Mouse (Mus musculus) hematopoietic stem cell, adult 5-6 weeks (primary cell): ENCODE measurements around the gene AW551984. TPM values are rescaled to one million over a fixed set of nuclear protein-coding genes. Genes with fewer than 3 reads are reported as not detected.

Source experiments
- ATAC-seq, 2 experiments: fragments of 125-278 bp in 1 of 2; replicated peaks in 1 of 2; 2 replicates each; pipeline ENCODE4 v1.8.0; 2016 to 2017; ENCODE audit warnings: inconsistent platforms in 2 of 2, mild to moderate bottlenecking in 2 of 2, moderate number of reproducible peaks in 2 of 2, low read depth in 1 of 2, moderate TSS enrichment in 1 of 2; ENCODE audit not compliant: low FRiP score in 2 of 2, poor library complexity in 2 of 2, severe bottlenecking in 2 of 2, insufficient read depth in 1 of 2, low TSS enrichment in 1 of 2
- total RNA-seq: library from RNA; stranded (forward); fragments of 172-1452, 232-1000 nt; gene quantifications from 2 replicates; pipeline ENCODE4 v1.2.3, GENCODE M21; 2017

AW551984 gene
- total RNA-seq, 1 experiment from 2014 or later: not detected

- no peak for ATAC-seq
These were observed 50.3 kb downstream of the AW551984 start, which contains the start of gene Olfr958 for GRCm38 (mm10) chr9:39553946-39554345. TSS of gene Olfr958 (minus strand) at chr9:39554054.

- no peak for ATAC-seq
These were observed 53.4 kb downstream of the AW551984 start for GRCm38 (mm10) chr9:39550806-39551205.

Other genes with a start within 250 kb of the AW551984 start
- gene Olfr951, start 217.0 kb downstream of the AW551984 start, total RNA-seq: not detected in 2 replicates
- gene Olfr952, start 177.3 kb downstream of the AW551984 start, total RNA-seq: not detected in 2 replicates
- not detected in 2 replicates for gene Olfr954, start 147.7 kb downstream of the AW551984 start, total RNA-seq
- not detected in 2 replicates for gene Olfr955, start 132.5 kb downstream of the AW551984 start, total RNA-seq
- gene Olfr44, start 110.4 kb downstream of the AW551984 start, total RNA-seq: not detected in 2 replicates
- gene Olfr957, start 88.6 kb downstream of the AW551984 start, total RNA-seq: not detected in 2 replicates
- not detected in 2 replicates for gene Olfr958, start 50.3 kb downstream of the AW551984 start, total RNA-seq
- gene Olfr959, start 28.8 kb downstream of the AW551984 start, total RNA-seq: not detected in 2 replicates
- not detected in 2 replicates for gene Olfr148, start 6.3 kb upstream of the AW551984 start, total RNA-seq
- not detected in 2 replicates for gene Olfr960, start 17.0 kb upstream of the AW551984 start, total RNA-seq
- gene Olfr961, start 40.7 kb upstream of the AW551984 start, total RNA-seq: not detected in 2 replicates
- gene Olfr963, start 62.8 kb upstream of the AW551984 start, total RNA-seq: not detected in 2 replicates
- not detected in 2 replicates for gene Olfr149, start 102.7 kb upstream of the AW551984 start, total RNA-seq
- not detected in 2 replicates for gene Olfr965, start 107.0 kb upstream of the AW551984 start, total RNA-seq
- not detected in 2 replicates for gene Olfr150, start 126.6 kb upstream of the AW551984 start, total RNA-seq
- not detected in 2 replicates for gene Olfr967, start 141.8 kb upstream of the AW551984 start, total RNA-seq
- gene Olfr968, start 178.8 kb upstream of the AW551984 start, total RNA-seq: not detected in 2 replicates
- gene Olfr969, start 186.5 kb upstream of the AW551984 start, total RNA-seq: not detected in 2 replicates
- gene Olfr970, start 204.5 kb upstream of the AW551984 start, total RNA-seq: not detected in 2 replicates
- not detected in 2 replicates for gene Olfr971, start 232.5 kb upstream of the AW551984 start, total RNA-seq